8 mouse cellular contexts compared by ENCODE assay signal in genomic region chr9:46329250-46329648, GRCm38 (mm10). TPM values are rescaled to one million over a fixed set of nuclear protein-coding genes. Genes with fewer than 3 reads are reported as not detected.
DNase-seq lines count a peak whose midpoint lies in the region; ATAC-seq and TF ChIP-seq lines count a peak whose summit lies in the region.

No protein-coding gene starts in this region.

- no peak for DNase-seq in testis, postnatal 14 days (ENCODE audit: low spot score)
- DNase-seq in forebrain, embryonic 14.5 days (ENCODE audit: low spot score): peak; percentile 31
- peak; percentile 60 for DNase-seq in kidney, postnatal 0 days (ENCODE audit: low spot score)
- DNase-seq in midbrain, embryonic 14.5 days: peak; percentile 66
- DNase-seq in right cerebral cortex, postnatal 25 days: no peak
- DNase-seq in frontal cortex, postnatal 14 days (ENCODE audit: low spot score in 2 of 2): no peak

- no peaks in the 10 kb centered on the region for H3K9me3 ChIP-seq in forebrain, embryonic 14.5 days (replicated peaks; ENCODE audit: control insufficient read depth, low read length)
- no peaks in the 10 kb centered on the region for H3K9me3 ChIP-seq in kidney, postnatal 0 days (replicated peaks; ENCODE audit: low read length)
- no peaks in the 10 kb centered on the region for H3K9me3 ChIP-seq in midbrain, embryonic 14.5 days (ENCODE audit: control insufficient read depth, low read length)

- H3K27me3 ChIP-seq in testis, adult 2 months (ENCODE audit: control insufficient read depth, insufficient read depth, low read length): peaks cover 3% of the 10 kb centered on the region
- H3K27me3 ChIP-seq in forebrain, embryonic 14.5 days (replicated peaks; ENCODE audit: control insufficient read depth, insufficient read depth, low read length): no peaks in the 10 kb centered on the region
- no peaks in the 10 kb centered on the region for H3K27me3 ChIP-seq in kidney, postnatal 0 days (ENCODE audit: insufficient read depth, low read length)
- H3K27me3 ChIP-seq in midbrain, embryonic 14.5 days (ENCODE audit: control insufficient read depth, insufficient read depth, low read length): no peaks in the 10 kb centered on the region

- H3K4me3 ChIP-seq in testis, adult 2 months (ENCODE audit: control insufficient read depth, low read depth, low read length): peak overlapping the region; percentile 96
- peak overlapping the region; percentile 11 for H3K4me3 ChIP-seq in forebrain, embryonic 14.5 days (ENCODE audit: low read depth, low read length)
- H3K4me3 ChIP-seq in kidney, postnatal 0 days (replicated peaks; ENCODE audit: low read depth, low read length): peak overlapping the region; percentile 24; the same call in 1 of the 2 replicates
- H3K4me3 ChIP-seq in midbrain, embryonic 14.5 days (replicated peaks; ENCODE audit: low read depth, low read length): peak overlapping the region; percentile 11

- 6% methylated on average over 19 of the region's 19 CpGs for WGBS in forebrain, embryonic 14.5 days
- 4% methylated on average over 19 of the region's 19 CpGs for WGBS in kidney, postnatal 0 days
- 2% methylated on average over 19 of the region's 19 CpGs for WGBS in midbrain, embryonic 14.5 days

- peak overlapping the region; percentile 76; the same call in 1 of the 2 replicates for H3K27ac ChIP-seq in testis, adult 2 months (ENCODE audit: control insufficient read depth, insufficient read depth, low read depth, low read length)
- H3K27ac ChIP-seq in forebrain, embryonic 14.5 days (ENCODE audit: low read depth, low read length): peak overlapping the region; percentile 83
- no peak overlapping the region for H3K27ac ChIP-seq in kidney, postnatal 0 days
- peak overlapping the region; percentile 87 for H3K27ac ChIP-seq in midbrain, embryonic 14.5 days (replicated peaks; ENCODE audit: low read depth, low read length)

- peaks cover 17% of the 10 kb centered on the region for H3K4me1 ChIP-seq in testis, adult 2 months (ENCODE audit: control insufficient read depth, insufficient read depth, low read length)
- H3K4me1 ChIP-seq in forebrain, embryonic 14.5 days (ENCODE audit: control insufficient read depth, insufficient read depth, low read length): peaks cover 14% of the 10 kb centered on the region; the same call in 1 of the 2 replicates
- 0 out of 2 replicates have a peak, but pooled peaks cover 7% of the 10 kb centered on the region for H3K4me1 ChIP-seq in kidney, postnatal 0 days (replicated peaks; ENCODE audit: insufficient read depth, low read length)
- peaks cover 21% of the 10 kb centered on the region for H3K4me1 ChIP-seq in midbrain, embryonic 14.5 days (ENCODE audit: control insufficient read depth, insufficient read depth, low read length)

- no peaks in the 10 kb centered on the region for H3K36me3 ChIP-seq in testis, adult 2 months (ENCODE audit: control insufficient read depth, insufficient read depth, low read length)
- H3K36me3 ChIP-seq in forebrain, embryonic 14.5 days (ENCODE audit: control insufficient read depth, insufficient read depth, low read length): no peaks in the 10 kb centered on the region
- H3K36me3 ChIP-seq in kidney, postnatal 0 days (ENCODE audit: insufficient read depth, low read length): no peaks in the 10 kb centered on the region
- H3K36me3 ChIP-seq in midbrain, embryonic 14.5 days (ENCODE audit: control insufficient read depth, insufficient read depth, low read length): no peaks in the 10 kb centered on the region

- no peak for TF ChIP-seq CTCF in testis, adult 2 months (IDR thresholded peaks at IDR 0.05; ENCODE audit: control insufficient read depth, insufficient read depth, insufficient replicate concordance, low read depth, low read length)
- TF ChIP-seq CTCF in kidney, postnatal 0 days (IDR thresholded peaks at IDR 0.05; ENCODE audit: low read depth): no peak

- peak overlapping the region; percentile 60 for H3K9ac ChIP-seq in forebrain, embryonic 14.5 days (ENCODE audit: low read length)
- H3K9ac ChIP-seq in kidney, postnatal 0 days (ENCODE audit: low read depth, low read length): peak overlapping the region; percentile 47
- H3K9ac ChIP-seq in midbrain, embryonic 14.5 days (replicated peaks; ENCODE audit: low read length): peak overlapping the region; percentile 50

- no peak for TF ChIP-seq POLR2A in testis, adult 2 months (IDR thresholded peaks at IDR 0.05; ENCODE audit: control insufficient read depth, low read depth, low read length)

- H3K4me2 ChIP-seq in forebrain, embryonic 14.5 days (ENCODE audit: low read length): peak overlapping the region; percentile 50
- peak overlapping the region; percentile 54 for H3K4me2 ChIP-seq in kidney, postnatal 0 days (ENCODE audit: low read length)
- H3K4me2 ChIP-seq in midbrain, embryonic 14.5 days (ENCODE audit: low read length): peak overlapping the region; percentile 51

- ATAC-seq in forebrain, embryonic 14.5 days: peak; percentile 26; the same call in 1 of the 2 replicates
- ATAC-seq in kidney, postnatal 0 days (replicated peaks; ENCODE audit: low FRiP score, low read depth): no peak
- no peak for ATAC-seq in midbrain, embryonic 14.5 days (ENCODE audit: low FRiP score, low TSS enrichment)
- ATAC-seq in megakaryocyte progenitor cell, adult 5-6 weeks (replicated peaks; ENCODE audit: poor library complexity): no peak

RNA-seq across cellular contexts. Expression of gene 4931429L15Rik, which starts 9.5 kb away (rescaled TPM):
- 180 and 193 TPM in 2 replicates for polyA plus RNA-seq in testis, adult 2 months (2012; rRNA removed)
- polyA plus RNA-seq in forebrain, embryonic 14.5 days (2014; fragmentation: Nextera tagmentation; extraction: Ambion mirVana): not detected in 2 replicates
- polyA plus RNA-seq in kidney, postnatal 0 days (2015; fragmentation: Nextera tagmentation; extraction: Ambion mirVana): not detected in 2 replicates
- polyA plus RNA-seq in midbrain, embryonic 14.5 days (2014; fragmentation: Nextera tagmentation; extraction: Ambion mirVana): not detected in 2 replicates
- not detected in 2 replicates for total RNA-seq in megakaryocyte progenitor cell, adult 5-6 weeks (2015)
- not detected in 2 replicates for total RNA-seq in megakaryocyte progenitor cell, adult 5-6 weeks (2017)

RNA-seq across cellular contexts. Expression of gene Bud13, which starts 46.4 kb away (rescaled TPM):
- polyA plus RNA-seq in testis, adult 2 months (2012; rRNA removed): 5.8 and 6.2 TPM in 2 replicates
- 14.9 and 18.7 TPM in 2 replicates for polyA plus RNA-seq in forebrain, embryonic 14.5 days (2014; fragmentation: Nextera tagmentation; extraction: Ambion mirVana)
- 14.9 and 16.2 TPM in 2 replicates for polyA plus RNA-seq in kidney, postnatal 0 days (2015; fragmentation: Nextera tagmentation; extraction: Ambion mirVana)
- 15.5 and 16.9 TPM in 2 replicates for polyA plus RNA-seq in midbrain, embryonic 14.5 days (2014; fragmentation: Nextera tagmentation; extraction: Ambion mirVana)
- total RNA-seq in megakaryocyte progenitor cell, adult 5-6 weeks (2015): 12.5 and 13.3 TPM in 2 replicates
- 17.6 and 23.4 TPM in 2 replicates for total RNA-seq in megakaryocyte progenitor cell, adult 5-6 weeks (2017)

RNA-seq across cellular contexts. Expression of gene Zpr1, which starts 56.4 kb away (rescaled TPM):
- 46.5 and 52.2 TPM in 2 replicates for polyA plus RNA-seq in testis, adult 2 months (2012; rRNA removed)
- 68.8 and 70.1 TPM in 2 replicates for polyA plus RNA-seq in forebrain, embryonic 14.5 days (2014; fragmentation: Nextera tagmentation; extraction: Ambion mirVana)
- 43.3 and 46.4 TPM in 2 replicates for polyA plus RNA-seq in kidney, postnatal 0 days (2015; fragmentation: Nextera tagmentation; extraction: Ambion mirVana)
- 55.3 and 60.3 TPM in 2 replicates for polyA plus RNA-seq in midbrain, embryonic 14.5 days (2014; fragmentation: Nextera tagmentation; extraction: Ambion mirVana)
- 37.9 and 39.9 TPM in 2 replicates for total RNA-seq in megakaryocyte progenitor cell, adult 5-6 weeks (2015)
- total RNA-seq in megakaryocyte progenitor cell, adult 5-6 weeks (2017): 35.1 and 39.7 TPM in 2 replicates

Comparison
In these comparisons a context has a peak if more than half of its experiments do, and no peak if none do; other contexts are left out.
1. H3K4me3 ChIP-seq: peak in every context shown above with its lines; median percentile 96 in testis, adult 2 months; 24 in kidney, postnatal 0 days; 11 in forebrain, embryonic 14.5 days; 11 in midbrain, embryonic 14.5 days.
2. DNase-seq: peak in forebrain, embryonic 14.5 days (single experiment), kidney, postnatal 0 days (single experiment) and midbrain, embryonic 14.5 days (single experiment); none in testis, postnatal 14 days (single experiment), right cerebral cortex, postnatal 25 days (single experiment) and frontal cortex, postnatal 14 days (0 of 2).
3. RNA of gene 4931429L15Rik, which starts 9.5 kb away (polyA plus RNA-seq): 180 to 193 TPM in testis, adult 2 months; not detected in forebrain, embryonic 14.5 days, not detected in kidney, postnatal 0 days and not detected in midbrain, embryonic 14.5 days; every median in the first group is over 100 times any median in the second.
4. Peak in every context shown above with its lines, with median percentiles within 50 percentile points of each other: H3K4me2 ChIP-seq and H3K9ac ChIP-seq.